Mouse (Mus musculus): ENCODE measurements at regions not wholly inside any gene's neighbourhood (a gene's known extent, or its start where the extent isn't known, plus 50 kb on each side); places are given as distances from the start of the nearest gene placed in this dataset.
"Not testable (repeated sequence)": the region's sequence is repeated elsewhere in the genome, so short reads cannot be mapped to it uniquely, and the experiment has no call there.

DNA sequence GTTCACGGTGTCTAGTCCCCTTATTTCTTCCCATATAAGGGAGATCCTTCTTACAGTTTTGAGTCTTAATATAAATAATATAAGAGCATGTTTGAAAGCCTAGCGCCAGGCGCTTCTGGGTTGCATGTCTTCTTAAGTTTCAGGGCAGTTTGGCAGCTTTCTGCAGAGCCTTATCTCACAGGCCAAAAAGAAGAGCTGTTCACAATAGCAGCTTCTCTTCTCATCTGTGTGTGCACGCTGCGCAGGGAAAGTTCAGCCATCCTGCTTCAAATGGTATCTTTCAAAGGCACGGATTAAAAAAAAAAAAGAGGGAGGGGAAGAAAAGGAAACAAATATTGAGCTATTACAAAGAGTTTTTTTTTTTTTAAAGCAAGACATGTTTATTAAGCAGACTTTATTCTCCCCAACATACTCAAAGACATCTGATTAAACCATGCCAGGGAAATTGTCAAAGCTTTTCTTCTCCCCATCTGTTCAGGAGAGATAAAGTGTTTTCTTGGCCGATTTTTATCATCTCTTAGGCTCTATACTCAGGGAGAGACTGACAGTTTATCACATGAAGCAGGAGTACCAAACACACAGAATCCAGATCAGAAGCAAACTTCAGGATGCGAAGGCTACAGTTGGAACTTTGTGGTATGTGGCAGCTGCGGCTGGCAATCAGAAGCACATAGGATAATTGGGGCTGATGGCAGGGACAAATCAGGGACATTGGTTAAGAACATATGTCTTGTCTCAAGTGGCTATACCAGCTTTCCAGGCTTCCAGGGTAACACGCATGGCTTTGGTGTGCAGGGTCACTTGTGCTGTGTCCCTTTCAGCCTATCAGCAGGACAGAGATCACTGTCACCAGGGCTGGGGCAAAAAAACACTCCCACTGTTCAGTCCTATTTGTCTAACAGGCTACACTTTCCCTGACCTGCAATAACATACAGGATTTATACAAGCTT is 206.9 kb upstream of the Pfkp start:
- no peak for DNase-seq (ENCODE audit: low read depth)

DNA sequence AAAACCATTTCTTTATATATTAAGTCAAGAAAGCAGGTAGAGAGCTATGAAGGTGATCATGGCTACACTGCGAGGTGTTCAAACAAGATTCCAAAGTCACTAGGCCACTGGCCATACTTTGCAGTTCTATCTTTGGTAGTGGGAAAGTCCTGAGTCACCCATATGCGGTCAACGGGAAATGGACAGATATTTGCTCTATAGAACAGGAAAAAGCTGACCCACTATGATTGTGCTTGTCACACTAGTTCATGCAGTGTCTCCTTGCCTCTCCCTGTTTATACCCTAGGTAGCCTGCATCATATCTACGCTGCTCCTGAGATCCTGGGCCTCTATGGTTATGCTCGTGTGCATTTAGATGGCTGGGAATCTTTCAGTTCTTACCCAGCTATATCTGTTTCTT is 188.9 kb upstream of the Pfkp start:
- no peak for DNase-seq (ENCODE audit: low read depth)

DNA sequence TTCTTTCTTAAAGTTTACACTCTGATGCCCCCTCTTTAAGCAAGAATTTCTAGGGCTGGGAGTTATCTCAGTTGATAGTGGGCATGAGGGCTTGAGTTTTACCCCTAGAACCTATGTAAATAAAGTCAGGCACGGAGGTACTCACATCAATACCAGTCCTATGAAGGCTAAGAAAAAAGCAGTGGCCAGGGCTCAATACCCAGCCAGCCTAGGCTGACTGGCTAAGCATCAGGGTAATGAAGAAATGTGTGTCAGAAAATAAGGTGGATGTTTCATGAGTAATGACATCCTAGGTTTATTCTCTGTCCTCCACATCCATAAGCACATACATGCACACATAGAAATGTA is 188.5 kb upstream of the Pfkp start:
- no peak for DNase-seq (ENCODE audit: low read depth)

DNA sequence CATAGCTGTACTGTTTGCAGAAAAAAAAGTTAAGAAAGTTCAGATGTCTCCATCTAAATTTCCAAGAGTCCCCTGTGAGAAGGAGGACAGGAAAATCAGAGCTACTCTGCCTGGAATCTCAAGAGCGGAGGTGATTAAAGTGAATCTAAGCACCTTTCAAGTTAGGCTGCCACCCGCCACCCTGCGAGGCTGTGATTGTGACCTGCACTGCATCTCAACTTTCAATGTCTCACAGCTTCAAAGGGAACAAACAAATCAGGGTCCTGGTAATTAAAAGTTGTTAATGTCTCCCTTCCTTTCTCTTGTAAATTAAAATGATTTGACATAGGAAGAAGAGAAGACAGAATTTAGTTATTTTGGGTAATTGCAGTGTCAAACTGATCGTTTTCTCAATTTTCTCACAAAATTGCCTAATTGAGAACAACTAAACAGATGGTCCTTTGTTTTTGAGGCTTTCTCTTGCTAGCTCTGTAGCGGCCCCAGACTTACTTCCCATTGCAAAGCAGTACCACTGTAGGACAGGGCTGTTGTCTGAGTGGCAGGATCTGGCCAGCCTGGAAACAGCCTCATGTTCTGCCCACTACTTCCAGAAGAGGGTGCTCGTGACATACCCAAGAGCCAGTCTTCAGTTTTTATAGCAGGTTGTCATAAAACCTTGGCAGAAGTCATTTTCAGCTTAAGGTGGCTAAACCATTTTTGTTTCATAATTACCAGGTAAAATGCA is 187.9 kb upstream of the Pfkp start:
- DNase-seq (ENCODE audit: low read depth): peak; percentile 7

DNA sequence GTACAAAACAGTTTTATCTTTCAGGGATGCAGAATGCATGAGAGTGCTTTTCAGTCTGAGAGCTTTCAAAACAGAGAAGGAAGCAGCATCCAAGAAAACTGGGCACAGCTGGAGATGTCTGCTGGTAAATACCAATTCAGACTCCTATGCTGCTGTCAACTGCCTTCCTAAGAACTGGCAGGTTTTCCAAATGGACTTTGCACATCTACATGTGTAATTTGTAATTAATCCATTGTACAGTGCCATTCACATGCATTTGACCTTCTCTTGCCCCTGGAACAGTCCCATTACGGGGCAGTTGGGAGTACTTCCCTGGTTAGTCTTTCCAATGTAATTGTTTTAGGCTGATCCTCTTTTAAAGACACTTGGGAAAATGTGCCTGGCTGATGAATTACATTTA is 181.3 kb upstream of the Pfkp start:
- DNase-seq (ENCODE audit: low read depth): no peak

DNA sequence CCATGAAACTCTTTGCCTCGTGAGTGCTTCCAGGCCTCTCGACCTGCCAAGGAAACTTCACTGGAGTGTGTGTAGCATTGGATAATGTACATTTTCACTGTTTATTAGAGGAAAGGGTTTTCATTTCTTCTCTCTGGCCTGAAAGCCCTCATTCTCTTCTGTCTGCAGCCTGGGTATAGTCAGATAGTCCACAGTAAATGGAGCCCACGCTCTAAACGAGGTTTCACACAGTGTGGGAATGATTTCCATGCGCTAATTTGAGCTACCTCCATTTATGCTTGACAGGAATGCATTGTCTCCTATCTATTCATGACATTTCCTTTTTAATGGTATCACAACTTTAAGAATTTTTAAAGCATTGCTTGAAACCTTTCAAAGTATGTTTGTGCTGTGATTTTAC is 180.8 kb upstream of the Pfkp start:
- DNase-seq (ENCODE audit: low read depth): no peak

DNA sequence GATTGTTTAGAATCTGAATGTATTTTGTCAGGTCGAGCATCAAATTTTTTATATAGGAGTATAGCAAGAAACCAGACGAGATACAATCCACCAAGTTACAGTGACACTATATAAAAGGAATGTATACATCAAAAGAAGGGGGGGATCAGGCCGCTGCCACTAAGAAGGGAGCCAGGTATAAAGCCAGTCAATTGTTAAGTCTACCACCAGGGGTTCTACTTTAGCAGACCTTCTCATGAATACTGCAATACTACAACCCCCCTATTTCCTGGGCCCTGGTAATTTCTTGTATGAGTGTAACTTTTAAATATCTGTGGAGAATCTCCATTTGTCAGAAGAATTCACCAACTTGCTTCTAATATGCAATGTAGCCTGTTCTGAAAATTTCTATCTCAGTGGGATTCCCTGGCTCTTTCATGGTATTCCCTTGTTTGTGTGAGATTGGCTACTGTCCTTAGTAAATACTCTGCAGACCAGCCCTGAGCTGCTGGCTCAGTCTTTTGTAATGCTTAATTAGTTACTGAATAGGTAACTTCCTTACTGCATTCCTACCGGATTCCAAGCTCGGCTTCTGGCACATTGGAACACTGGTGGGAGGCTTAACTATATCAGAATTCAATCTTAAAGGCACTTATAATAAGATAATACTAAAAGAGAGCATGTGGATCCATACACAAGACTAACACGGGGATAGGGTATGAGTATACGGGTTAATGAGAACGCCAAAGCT is 180.2 kb upstream of the Pfkp start:
- DNase-seq (ENCODE audit: low read depth): not testable (repeated sequence)

DNA sequence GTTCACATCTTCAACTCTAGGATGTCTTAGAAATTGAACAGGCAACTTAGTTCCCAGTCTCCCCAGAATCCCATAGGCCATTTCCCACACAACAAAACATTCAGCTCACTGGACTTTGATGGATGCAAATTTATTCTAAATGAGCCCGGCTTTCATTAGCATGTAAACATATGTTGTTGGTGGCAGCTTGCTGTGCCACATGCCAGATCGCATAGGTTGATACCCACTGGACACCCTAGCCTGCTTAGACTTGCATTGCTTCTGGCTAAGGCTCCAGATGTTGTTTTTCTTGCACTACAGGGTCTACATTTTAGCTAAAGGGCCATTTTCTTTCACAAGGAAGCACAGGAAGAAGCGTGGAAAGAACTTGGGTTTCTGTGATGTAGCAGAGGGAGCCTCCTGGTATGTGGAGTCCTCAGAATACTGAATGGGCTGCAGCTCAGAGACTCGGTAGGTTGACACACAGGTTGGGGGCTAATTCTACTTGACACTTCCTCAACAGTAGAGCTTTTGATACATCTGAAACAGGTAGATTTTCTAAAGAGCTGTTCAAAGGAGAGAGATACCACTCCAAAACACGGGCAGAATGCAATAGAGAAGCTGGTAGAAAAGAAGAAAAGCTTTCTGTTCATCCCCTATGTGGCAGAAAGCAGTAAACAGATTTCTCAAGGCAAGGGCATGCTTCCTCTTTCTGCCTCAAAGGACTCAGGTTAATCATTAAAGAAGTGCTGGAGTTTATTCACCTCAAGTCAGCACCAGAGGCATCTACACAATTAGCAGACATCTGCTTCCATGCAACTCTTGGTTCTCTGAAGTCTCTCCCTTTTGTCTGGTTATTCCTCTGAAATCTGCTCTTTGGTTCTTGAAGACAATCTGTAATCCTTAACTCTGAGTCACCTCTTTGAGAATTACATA is 153.9 kb upstream of the Pfkp start:
- no peak for DNase-seq (ENCODE audit: low read depth)

DNA sequence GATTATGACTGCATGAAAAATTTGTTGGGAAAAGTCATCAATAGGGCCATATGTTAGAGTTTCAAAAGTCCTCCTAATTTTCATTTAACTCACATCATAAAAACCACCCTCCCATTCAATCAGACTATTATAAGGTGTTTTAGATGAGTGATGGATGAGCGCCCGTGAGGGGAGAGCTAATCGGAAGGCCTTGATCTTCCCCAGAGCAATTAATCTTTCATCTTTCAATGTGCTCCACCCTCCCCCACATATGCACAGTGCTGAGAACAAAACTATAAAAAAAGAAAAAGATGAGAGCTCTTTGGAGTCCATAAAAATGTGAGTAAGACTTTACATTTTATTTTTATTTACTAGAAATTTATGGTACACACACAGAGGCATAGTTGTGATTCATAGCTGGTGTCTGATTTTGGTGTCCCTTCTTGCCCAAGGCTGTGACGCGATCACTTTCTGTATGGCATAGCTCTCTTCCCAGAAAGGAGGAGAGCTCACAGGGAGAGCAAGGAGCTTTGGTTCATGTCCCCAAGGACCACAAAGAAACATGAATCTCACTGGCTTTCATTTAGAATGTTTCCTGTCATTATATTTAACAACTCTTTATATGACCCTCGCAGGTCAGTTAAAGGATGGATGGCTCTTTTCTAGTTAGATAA is 119.5 kb upstream of the Pfkp start:
- DNase-seq (ENCODE audit: low read depth): no peak

DNA sequence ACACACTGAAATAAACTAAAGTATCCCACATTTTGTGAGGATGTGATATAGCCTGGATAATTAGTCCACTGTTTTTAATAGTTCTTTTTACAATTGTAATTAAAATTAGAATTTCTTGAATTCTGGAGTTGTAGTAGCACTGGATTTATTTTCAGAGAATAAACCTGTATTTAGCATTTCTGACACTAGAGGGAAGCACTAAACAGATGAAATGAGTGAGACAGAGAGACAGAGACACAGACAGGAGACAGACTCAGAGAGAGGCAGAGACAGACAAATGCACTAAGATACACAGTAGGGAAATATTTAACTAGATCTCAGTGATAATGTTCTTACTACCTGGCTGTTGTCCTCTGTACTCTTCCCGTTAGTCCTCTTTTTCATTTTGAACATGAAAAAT is 108.6 kb upstream of the Pfkp start:
- peak; percentile 4 for DNase-seq (ENCODE audit: low read depth)

DNA sequence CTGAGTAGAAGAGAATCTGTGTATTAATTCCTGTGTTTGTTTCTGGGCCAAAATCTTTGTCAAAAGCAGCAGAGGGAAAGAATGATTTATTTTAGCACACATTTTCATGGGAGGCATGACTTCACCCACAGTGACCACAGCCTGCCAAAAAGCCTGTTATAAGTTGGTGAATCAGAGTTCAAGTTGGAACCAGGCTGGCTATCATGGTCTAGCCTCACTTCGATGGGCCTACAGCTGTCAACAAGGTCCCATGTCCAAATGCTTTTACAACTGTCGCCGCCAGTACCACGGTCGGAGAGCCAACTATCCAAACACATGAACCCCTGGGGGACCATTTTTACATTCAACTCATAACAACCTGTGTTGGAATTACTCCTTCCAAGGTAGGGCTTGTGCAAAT is 103.0 kb upstream of the Pfkp start:
- no peak for DNase-seq (ENCODE audit: low read depth)

DNA sequence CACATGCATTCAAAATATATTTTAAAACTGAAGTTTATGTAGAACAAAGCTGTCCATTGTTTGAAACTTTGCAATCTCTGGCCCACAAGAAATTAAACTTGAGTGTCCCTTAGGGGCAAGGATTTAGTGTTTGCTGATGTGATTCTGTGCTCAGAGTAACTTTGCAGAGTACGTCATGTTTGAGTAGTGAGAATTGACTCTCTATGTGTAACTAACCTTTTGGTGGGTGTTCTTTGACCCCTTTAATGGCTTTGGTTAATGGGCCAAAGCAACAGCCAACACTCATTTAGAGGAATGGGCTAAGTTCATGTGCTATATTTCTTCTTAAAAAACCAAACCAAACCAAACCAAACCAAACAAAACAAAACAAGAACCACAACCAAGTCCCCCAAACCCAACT is 102.6 kb upstream of the Pfkp start:
- DNase-seq (ENCODE audit: low read depth): no peak

DNA sequence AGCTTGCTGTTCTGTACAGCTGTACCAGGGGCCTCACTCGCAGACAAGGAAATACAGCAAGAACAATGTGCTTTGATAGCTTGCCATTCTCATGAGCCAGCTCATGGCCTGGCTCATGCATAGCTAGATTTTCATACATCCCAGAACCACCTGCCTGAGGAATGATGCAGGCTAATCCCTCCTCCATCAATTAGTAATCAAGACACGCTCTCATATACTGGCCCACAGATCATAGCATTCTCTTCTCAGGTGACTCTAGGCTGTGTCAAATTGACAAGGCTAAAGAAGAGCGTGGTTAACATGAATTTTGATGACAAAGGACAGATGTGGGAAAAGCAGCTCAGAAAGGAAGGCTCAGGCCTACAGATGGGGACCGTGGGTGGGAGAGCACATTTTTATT is 93.3 kb upstream of the Pfkp start:
- DNase-seq (ENCODE audit: low read depth): no peak

DNA sequence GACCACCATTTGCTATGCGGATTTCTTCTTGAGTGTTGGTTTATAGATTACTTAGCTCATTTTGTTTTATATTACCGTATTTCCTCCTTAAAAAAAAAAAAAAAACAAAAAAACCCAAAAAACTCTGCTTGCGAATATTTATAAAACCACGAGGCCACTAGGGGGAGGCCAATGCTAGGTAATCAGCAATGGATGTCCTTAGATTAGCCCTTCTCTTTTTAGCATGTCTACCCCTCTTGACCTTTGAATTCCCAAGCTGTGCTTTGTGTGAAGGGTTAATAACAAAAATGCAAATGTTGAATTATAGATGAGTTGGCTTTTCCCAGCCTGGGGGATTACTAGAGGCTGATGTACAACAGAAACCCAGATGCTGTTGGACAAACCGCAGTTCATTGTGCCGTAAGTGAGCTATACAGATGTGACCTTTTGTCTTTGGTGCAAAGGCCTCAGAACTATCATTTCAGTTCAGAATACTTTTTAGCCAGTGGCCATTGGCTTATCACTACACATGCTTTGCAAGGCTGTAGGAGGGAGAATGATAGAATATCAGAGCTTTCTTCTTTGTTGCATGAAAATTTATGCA is 88.5 kb upstream of the Pfkp start:
- DNase-seq (ENCODE audit: low read depth): no peak
